Mouse (Mus musculus) olfactory bulb, adult 2 months (tissue): Measurements from ENCODE around the gene Narfl.

ENCODE experiments used
- CTCF ChIP-seq: fragments of 200-500 bp; IDR thresholded peaks from 2 replicates; pipeline ENCODE4 v1.5.1; 2012; ENCODE audit warnings: low read depth, mild to moderate bottlenecking, low read length, moderate library complexity; ENCODE audit not compliant: insufficient read depth
- POLR2A ChIP-seq: fragments of 200-500 bp; IDR thresholded peaks from 2 replicates; pipeline ENCODE4 v1.6.1; 2012; ENCODE audit warnings: mild to moderate bottlenecking, low read depth, low read length, moderate library complexity; ENCODE audit not compliant: insufficient read depth

DNA sequence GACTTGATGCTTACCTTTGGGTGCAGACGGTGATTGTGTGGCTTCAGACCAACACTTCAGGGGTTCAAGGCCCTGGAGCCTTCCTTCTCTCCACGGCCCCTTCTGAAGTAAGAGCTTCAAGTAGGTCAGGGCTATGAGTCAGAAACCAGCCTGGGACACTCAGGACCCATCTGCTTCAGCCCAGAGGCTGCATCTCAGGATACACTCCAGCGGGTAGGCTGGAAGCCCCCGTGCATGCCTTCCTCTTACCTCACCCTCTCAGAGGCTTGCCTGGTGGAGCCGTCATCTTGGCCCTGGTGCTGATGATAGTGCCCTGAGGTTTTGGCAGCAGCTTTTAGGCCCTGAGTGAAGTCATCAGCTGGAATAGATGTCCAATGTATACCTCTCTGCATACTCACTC lies 38.3 kb upstream of the Narfl start:
- TF ChIP-seq CTCF: no peak
- no peak for TF ChIP-seq POLR2A
